ENCODE assay signal across 8 mouse cellular contexts in genomic region chr1:171286517-171286916, GRCm38 (mm10). TPM values are rescaled to one million over a fixed set of nuclear protein-coding genes. Genes with fewer than 3 reads are reported as not detected.
A peak's percentile ranks its signal among the peaks of the same experiment; 100 is the strongest.
DNase-seq lines count a peak whose midpoint lies in the region; ATAC-seq lines count a peak whose summit lies in the region.

No protein-coding gene starts in this region.

- peaks cover 62% of the 10 kb centered on the region for H3K36me3 ChIP-seq in kidney, embryonic 14.5 days (ENCODE audit: control insufficient read depth, insufficient read depth, low read length)
- peaks cover 67% of the 10 kb centered on the region for H3K36me3 ChIP-seq in embryonic facial prominence, embryonic 14.5 days (ENCODE audit: control insufficient read depth, insufficient read depth, low read length)
- H3K36me3 ChIP-seq in limb, embryonic 10.5 days: peaks cover 68% of the 10 kb centered on the region
- H3K36me3 ChIP-seq in neural tube, embryonic 14.5 days (ENCODE audit: control insufficient read depth, insufficient read depth, low read length): peaks cover 18% of the 10 kb centered on the region

- no peaks in the 10 kb centered on the region for H3K9me3 ChIP-seq in kidney, embryonic 14.5 days (ENCODE audit: control insufficient read depth, low read length)
- no peaks in the 10 kb centered on the region for H3K9me3 ChIP-seq in embryonic facial prominence, embryonic 14.5 days (ENCODE audit: control insufficient read depth, low read length)
- H3K9me3 ChIP-seq in limb, embryonic 10.5 days (replicated peaks): no peaks in the 10 kb centered on the region
- no peaks in the 10 kb centered on the region for H3K9me3 ChIP-seq in neural tube, embryonic 14.5 days (ENCODE audit: control insufficient read depth, low read length)

- no peak overlapping the region; the same call in 1 of the 2 replicates for H3K4me3 ChIP-seq in kidney, embryonic 14.5 days (ENCODE audit: low read length)
- peak overlapping the region; percentile 87; the same call in 1 of the 2 replicates for H3K4me3 ChIP-seq in embryonic facial prominence, embryonic 14.5 days (ENCODE audit: low read depth, low read length)
- peak overlapping the region; percentile 96 for H3K4me3 ChIP-seq in limb, embryonic 10.5 days
- H3K4me3 ChIP-seq in neural tube, embryonic 14.5 days (ENCODE audit: low read depth, low read length): peak overlapping the region; percentile 94; the same call in 1 of the 2 replicates

- peak overlapping the region; percentile 63 for H3K4me2 ChIP-seq in kidney, embryonic 14.5 days (replicated peaks; ENCODE audit: low read depth, low read length)
- peak overlapping the region; percentile 83 for H3K4me2 ChIP-seq in embryonic facial prominence, embryonic 14.5 days (ENCODE audit: low read depth, low read length)
- H3K4me2 ChIP-seq in neural tube, embryonic 14.5 days (ENCODE audit: low read depth, low read length): peak overlapping the region; percentile 70

- no peak overlapping the region for H3K27ac ChIP-seq in kidney, embryonic 14.5 days (ENCODE audit: low read depth, low read length)
- H3K27ac ChIP-seq in embryonic facial prominence, embryonic 14.5 days (replicated peaks; ENCODE audit: low read depth, low read length): no peak overlapping the region
- 0 out of 2 replicates have a peak overlapping the region, but pooled peaks have one; percentile 99 for H3K27ac ChIP-seq in limb, embryonic 10.5 days
- H3K27ac ChIP-seq in neural tube, embryonic 14.5 days (ENCODE audit: low read depth, low read length): no peak overlapping the region

- peaks cover 10% of the 10 kb centered on the region; the same call in 1 of the 2 replicates for H3K4me1 ChIP-seq in kidney, embryonic 14.5 days (ENCODE audit: control insufficient read depth, insufficient read depth, low read length)
- H3K4me1 ChIP-seq in embryonic facial prominence, embryonic 14.5 days (ENCODE audit: control insufficient read depth, insufficient read depth, low read length): peaks cover 16% of the 10 kb centered on the region
- peaks cover 34% of the 10 kb centered on the region for H3K4me1 ChIP-seq in limb, embryonic 10.5 days
- H3K4me1 ChIP-seq in neural tube, embryonic 14.5 days (ENCODE audit: control insufficient read depth, insufficient read depth, low read length): peaks cover 9% of the 10 kb centered on the region

- H3K9ac ChIP-seq in kidney, embryonic 14.5 days (ENCODE audit: low read depth, low read length): no peak overlapping the region
- 0 out of 2 replicates have a peak overlapping the region, but pooled peaks have one; percentile 95 for H3K9ac ChIP-seq in embryonic facial prominence, embryonic 14.5 days (ENCODE audit: low read depth, low read length)
- H3K9ac ChIP-seq in neural tube, embryonic 14.5 days (replicated peaks; ENCODE audit: low read depth, low read length): peak overlapping the region; percentile 98; the same call in 1 of the 2 replicates

- DNase-seq in kidney, postnatal 4 days: no peak
- DNase-seq in embryonic facial prominence, embryonic 14.5 days (ENCODE audit: low spot score): no peak
- DNase-seq in limb, embryonic 10.5 days (ENCODE audit: low spot score): peak; percentile 29
- no peak for DNase-seq in frontal cortex, postnatal 10 days (ENCODE audit: low spot score in 2 of 2)
- no peak for DNase-seq in frontal cortex, postnatal 14 days (ENCODE audit: low spot score in 2 of 2)

- H3K27me3 ChIP-seq in kidney, embryonic 14.5 days (ENCODE audit: control insufficient read depth, insufficient read depth, low read length): no peaks in the 10 kb centered on the region
- no peaks in the 10 kb centered on the region for H3K27me3 ChIP-seq in embryonic facial prominence, embryonic 14.5 days (replicated peaks; ENCODE audit: control insufficient read depth, insufficient read depth, low read length)
- no peaks in the 10 kb centered on the region for H3K27me3 ChIP-seq in limb, embryonic 10.5 days (ENCODE audit: low read depth, poor library complexity, severe bottlenecking)
- H3K27me3 ChIP-seq in neural tube, embryonic 14.5 days (ENCODE audit: control insufficient read depth, insufficient read depth, low read length): no peaks in the 10 kb centered on the region

- WGBS in kidney, embryonic 14.5 days: 89% methylated on average over 19 of the region's 19 CpGs
- WGBS in embryonic facial prominence, embryonic 14.5 days: 87% methylated on average over 19 of the region's 19 CpGs
- 91% methylated on average over 19 of the region's 19 CpGs for WGBS in limb, embryonic 10.5 days
- 93% methylated on average over 19 of the region's 19 CpGs for WGBS in neural tube, embryonic 14.5 days

- ATAC-seq in kidney, embryonic 14.5 days (ENCODE audit: low FRiP score, low TSS enrichment): no peak
- ATAC-seq in embryonic facial prominence, embryonic 14.5 days (ENCODE audit: low read depth): no peak
- ATAC-seq in neural tube, embryonic 14.5 days (ENCODE audit: low read depth): no peak
- ATAC-seq in frontal cortex, adult (ENCODE audit: low TSS enrichment): no peak

RNA-seq across cellular contexts. Expression of gene Usp21, which starts 1.3 kb away (rescaled TPM):
- polyA plus RNA-seq in kidney, embryonic 14.5 days (2014; fragmentation: Nextera tagmentation; extraction: Ambion mirVana): 74.4 and 87.9 TPM in 2 replicates
- 64.2 and 74.3 TPM in 2 replicates for polyA plus RNA-seq in embryonic facial prominence, embryonic 14.5 days (2014; fragmentation: Nextera tagmentation; extraction: Ambion mirVana)
- 107 and 125 TPM in 2 replicates for polyA plus RNA-seq in limb, embryonic 10.5 days (2016; fragmentation: Nextera tagmentation; extraction: Ambion mirVana)
- polyA plus RNA-seq in neural tube, embryonic 14.5 days (2014; fragmentation: Nextera tagmentation; extraction: Ambion mirVana): 76.8 and 87.9 TPM in 2 replicates

RNA-seq across cellular contexts. Expression of gene Ppox, which starts 5.5 kb away (rescaled TPM):
- polyA plus RNA-seq in kidney, embryonic 14.5 days (2014; fragmentation: Nextera tagmentation; extraction: Ambion mirVana): 43.7 and 58.1 TPM in 2 replicates
- polyA plus RNA-seq in embryonic facial prominence, embryonic 14.5 days (2014; fragmentation: Nextera tagmentation; extraction: Ambion mirVana): 44.3 and 53.0 TPM in 2 replicates
- polyA plus RNA-seq in limb, embryonic 10.5 days (2016; fragmentation: Nextera tagmentation; extraction: Ambion mirVana): 48.4 and 62.3 TPM in 2 replicates
- polyA plus RNA-seq in neural tube, embryonic 14.5 days (2014; fragmentation: Nextera tagmentation; extraction: Ambion mirVana): 49.2 and 51.2 TPM in 2 replicates

RNA-seq across cellular contexts. Expression of gene Ufc1, which starts 8.3 kb away (rescaled TPM):
- polyA plus RNA-seq in kidney, embryonic 14.5 days (2014; fragmentation: Nextera tagmentation; extraction: Ambion mirVana): 114 and 123 TPM in 2 replicates
- 110 and 117 TPM in 2 replicates for polyA plus RNA-seq in embryonic facial prominence, embryonic 14.5 days (2014; fragmentation: Nextera tagmentation; extraction: Ambion mirVana)
- polyA plus RNA-seq in limb, embryonic 10.5 days (2016; fragmentation: Nextera tagmentation; extraction: Ambion mirVana): 99.6 and 101 TPM in 2 replicates
- 116 and 124 TPM in 2 replicates for polyA plus RNA-seq in neural tube, embryonic 14.5 days (2014; fragmentation: Nextera tagmentation; extraction: Ambion mirVana)

RNA-seq across cellular contexts. Expression of gene B4galt3, which starts 16.4 kb away (rescaled TPM):
- polyA plus RNA-seq in kidney, embryonic 14.5 days (2014; fragmentation: Nextera tagmentation; extraction: Ambion mirVana): 69.9 and 79.2 TPM in 2 replicates
- 60.2 and 64.0 TPM in 2 replicates for polyA plus RNA-seq in embryonic facial prominence, embryonic 14.5 days (2014; fragmentation: Nextera tagmentation; extraction: Ambion mirVana)
- 69.0 and 75.1 TPM in 2 replicates for polyA plus RNA-seq in limb, embryonic 10.5 days (2016; fragmentation: Nextera tagmentation; extraction: Ambion mirVana)
- 96.5 and 98.1 TPM in 2 replicates for polyA plus RNA-seq in neural tube, embryonic 14.5 days (2014; fragmentation: Nextera tagmentation; extraction: Ambion mirVana)

RNA-seq across cellular contexts. Expression of gene Ndufs2, which starts 35.3 kb away (rescaled TPM):
- 229 and 293 TPM in 2 replicates for polyA plus RNA-seq in kidney, embryonic 14.5 days (2014; fragmentation: Nextera tagmentation; extraction: Ambion mirVana)
- 233 and 246 TPM in 2 replicates for polyA plus RNA-seq in embryonic facial prominence, embryonic 14.5 days (2014; fragmentation: Nextera tagmentation; extraction: Ambion mirVana)
- polyA plus RNA-seq in limb, embryonic 10.5 days (2016; fragmentation: Nextera tagmentation; extraction: Ambion mirVana): 308 and 312 TPM in 2 replicates
- polyA plus RNA-seq in neural tube, embryonic 14.5 days (2014; fragmentation: Nextera tagmentation; extraction: Ambion mirVana): 234 and 253 TPM in 2 replicates
